Mouse (Mus musculus) layer of hippocampus, adult 8-10 months (tissue): ENCODE measurements around the gene Ptpn11. TPM values are rescaled to one million over a fixed set of nuclear protein-coding genes. Genes with fewer than 3 reads are reported as not detected.

ENCODE experiments used
- DNase-seq, 2 experiments: peaks; one replicate each; pipeline ENCODE4 v3.0.0; 2022; ENCODE audit warnings: low spot score in 2 of 2
- total RNA-seq, 4 experiments: library from RNA; stranded (reverse); gene quantifications; 2 replicates each; pipeline ENCODE4 v1.2.4; 2022

Gene Ptpn11
- total RNA-seq, 4 experiments from 2014 or later, result 97.1 to 101 (median 99.7) TPM

DNA sequence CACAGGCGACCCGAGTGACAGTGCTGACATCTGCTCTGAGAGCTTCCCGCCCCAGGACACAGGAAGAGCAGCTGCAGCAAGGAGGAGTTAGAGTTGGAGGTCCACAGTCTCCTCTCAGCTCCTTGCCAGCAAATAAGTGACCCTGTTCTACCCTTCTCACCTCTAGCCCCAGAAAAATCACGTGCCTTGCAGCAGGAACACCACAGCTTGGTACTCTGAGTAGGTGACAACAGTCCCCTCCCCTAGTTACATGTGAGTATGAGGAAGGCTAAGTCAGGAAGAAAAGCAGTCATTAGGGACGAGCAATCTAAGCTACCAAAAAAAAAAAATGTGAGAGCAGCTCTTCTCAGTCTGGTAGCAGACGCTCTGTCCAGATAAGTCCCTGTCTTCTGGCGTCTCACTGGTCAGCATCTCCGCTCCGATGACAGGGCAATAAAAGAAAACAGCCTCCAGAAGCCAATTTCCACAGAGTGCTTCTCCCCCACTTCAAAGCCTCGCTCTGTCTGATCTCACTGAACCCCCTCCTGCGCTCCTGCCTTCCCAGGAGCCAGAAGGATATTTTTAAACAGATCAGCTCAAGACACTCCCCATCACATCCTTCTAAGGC lies 6.1 kb downstream of the Ptpn11 start:
- DNase-seq, result no peak

DNA sequence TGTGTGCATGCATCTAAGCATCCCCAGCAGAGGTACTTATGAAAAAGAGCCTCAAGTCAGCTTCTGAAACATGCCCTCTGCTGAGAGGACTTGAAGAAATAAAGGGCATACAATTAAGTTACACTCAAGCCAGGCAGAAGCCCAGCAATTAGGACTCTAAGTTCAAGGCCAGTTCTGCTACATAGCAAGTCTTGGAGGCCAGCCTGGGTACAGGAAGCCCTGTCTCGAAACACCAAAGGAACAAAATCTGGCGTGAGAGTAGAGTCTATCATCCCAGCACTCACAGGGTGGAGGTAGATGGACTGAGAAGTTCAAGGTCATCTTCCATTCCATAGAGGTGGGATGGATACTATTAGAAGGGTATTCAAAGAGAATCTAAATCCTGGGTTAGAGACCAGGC lies 6.8 kb downstream of the Ptpn11 start:
- no peak for DNase-seq

DNA sequence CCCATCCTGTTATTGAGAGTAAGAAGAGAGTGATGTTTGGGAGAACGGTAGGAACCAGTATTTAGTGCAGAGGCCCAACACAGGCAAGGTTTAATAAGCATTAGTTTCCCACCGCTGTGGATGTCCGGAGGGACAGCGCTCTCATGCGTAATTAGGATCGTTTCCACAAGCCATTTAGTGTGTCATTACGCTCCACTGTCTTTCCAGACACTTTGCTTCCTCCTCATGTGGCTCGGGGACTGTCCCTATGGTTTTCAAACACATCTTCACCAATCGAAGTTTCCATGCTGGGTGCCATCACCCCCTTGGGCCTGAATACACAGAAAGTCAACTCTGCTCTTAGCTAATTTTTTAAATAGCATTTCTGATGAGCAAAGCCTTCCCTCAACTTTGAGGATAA lies 7.9 kb downstream of the Ptpn11 start:
- DNase-seq, result no peak

DNA sequence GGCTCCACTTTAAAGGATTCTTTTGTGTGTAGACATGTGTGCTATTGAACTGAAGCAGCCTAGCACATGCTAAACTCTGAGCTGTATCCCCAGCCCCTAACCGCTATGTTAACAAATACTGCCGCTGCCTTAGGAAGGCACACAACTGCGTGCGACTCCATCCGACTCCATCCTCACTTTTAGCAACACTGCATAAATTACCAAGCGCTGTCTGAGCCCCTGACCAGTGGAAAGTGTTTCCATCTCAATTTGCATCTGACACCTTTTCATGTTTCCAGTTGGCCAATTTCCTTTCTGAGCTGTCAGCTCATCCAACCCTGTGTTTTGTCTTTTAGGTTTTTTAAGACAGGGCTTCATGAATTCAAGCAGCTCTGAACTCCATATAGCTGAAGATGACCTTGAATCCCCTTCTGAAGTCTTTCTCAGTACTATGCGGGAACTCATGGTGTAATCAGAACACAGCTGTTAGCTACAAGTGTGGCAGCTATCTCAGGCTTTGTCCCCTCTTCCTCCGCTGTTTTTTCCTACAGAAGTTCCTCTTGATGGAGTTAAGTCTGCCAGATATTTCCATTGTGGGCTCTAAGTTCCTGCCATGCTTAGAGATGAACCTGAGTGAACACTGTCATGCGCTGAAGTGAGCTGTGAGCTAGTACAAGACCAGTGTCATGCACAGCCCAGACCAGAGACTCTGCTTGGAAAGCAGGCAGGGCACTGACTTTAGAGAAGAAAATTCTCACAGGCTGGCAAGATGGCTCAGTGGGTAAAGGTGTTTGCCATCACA lies 11.9 kb downstream of the Ptpn11 start:
- DNase-seq, result no peak

DNA sequence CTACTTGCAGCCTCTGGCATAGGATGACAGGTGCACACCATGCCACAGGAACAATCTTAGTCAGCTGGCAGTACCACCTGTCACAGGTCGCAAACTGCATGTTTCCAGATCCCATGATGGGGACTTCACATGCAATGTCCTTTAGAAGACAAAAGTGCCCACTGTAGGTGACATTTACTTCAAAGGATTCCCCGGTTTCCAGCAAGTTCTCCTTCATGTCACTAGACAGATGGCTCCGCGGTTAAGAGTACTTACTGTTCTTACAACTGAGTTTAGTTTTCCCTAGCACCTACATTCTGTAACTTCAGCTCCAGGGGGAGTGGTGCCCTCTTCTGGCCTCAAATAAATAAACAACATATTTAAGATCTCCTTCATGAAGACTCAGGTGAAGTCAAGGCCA lies 18.4 kb downstream of the Ptpn11 start:
- DNase-seq, result no peak

DNA sequence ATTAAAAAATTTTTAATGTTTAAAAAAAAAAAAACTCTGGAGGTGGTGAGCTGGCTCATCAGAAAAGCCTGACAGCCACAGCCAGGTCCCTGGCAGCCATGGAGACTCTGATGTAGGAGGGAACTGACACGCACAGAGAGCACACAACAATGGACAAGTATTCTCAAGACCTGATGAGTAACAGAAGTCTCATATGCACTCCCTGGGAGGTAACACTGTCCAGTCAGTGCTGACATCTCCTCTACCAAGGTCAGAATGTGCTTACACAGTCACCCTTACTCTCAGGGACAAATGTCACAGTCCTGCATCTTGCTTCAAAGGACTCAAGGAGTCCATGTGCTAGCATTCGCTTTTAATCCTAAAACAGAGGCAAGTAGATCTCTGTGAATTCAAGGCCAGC lies 21.6 kb downstream of the Ptpn11 start:
- DNase-seq, result no peak

DNA sequence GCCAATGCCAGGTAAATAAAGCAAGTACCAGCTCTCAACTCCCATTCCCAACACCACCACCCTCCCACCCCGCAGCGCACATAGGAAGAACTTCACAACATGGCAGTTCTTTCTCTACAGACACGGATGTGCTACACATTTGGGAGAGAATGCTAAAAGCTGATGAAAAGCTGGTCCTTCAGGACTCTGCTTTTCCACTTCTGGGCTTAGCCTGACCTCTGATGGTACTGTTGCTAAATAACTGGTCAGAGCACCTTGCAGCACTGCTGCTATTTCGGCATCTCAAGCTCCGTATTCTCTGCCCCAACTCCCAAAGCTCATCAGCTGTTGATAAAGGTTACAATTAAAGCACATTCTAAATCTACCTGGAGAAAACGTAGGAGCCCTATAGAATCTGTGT lies 24.3 kb downstream of the Ptpn11 start:
- no peak for DNase-seq

DNA sequence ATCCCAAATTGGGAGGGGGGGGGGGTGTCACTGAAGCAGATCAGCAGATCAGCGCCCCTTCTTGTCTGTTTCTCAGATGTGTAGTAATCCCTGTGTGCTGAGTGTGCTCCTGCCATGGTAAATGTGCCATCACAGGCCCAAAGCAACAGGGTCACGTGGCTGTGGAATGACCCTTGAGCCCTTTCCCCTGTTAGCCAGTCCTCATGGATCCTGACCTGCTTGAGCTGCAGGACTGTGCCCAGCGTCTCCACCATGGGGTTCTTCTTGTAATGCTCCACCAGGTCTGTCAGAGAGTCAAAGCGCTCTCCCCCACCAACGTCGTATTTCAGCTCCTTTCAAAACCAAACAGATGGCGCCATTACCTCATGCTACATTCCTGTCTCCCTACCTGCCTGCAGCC lies 28.3 kb downstream of the Ptpn11 start:
- no peak for DNase-seq

DNA sequence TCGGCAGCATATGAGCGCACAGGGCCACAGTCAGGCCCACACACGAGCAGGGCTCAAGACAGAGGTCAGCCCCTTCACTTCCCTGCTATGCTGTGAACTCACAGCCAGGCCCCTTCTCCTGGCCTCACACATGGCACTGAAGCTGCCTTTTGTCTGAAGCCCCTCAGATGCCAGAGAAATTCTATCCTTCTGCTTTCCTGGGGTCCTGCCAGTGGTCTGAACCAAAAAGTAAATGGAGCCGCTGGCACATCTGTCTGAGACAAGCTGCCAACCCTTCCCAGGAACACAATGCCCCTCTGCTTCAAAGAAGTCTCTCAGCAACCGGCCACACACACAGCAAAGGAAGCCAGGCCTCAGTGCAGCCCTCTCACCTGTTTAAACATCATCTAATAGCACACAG lies 28.9 kb downstream of the Ptpn11 start:
- DNase-seq, result no peak

DNA sequence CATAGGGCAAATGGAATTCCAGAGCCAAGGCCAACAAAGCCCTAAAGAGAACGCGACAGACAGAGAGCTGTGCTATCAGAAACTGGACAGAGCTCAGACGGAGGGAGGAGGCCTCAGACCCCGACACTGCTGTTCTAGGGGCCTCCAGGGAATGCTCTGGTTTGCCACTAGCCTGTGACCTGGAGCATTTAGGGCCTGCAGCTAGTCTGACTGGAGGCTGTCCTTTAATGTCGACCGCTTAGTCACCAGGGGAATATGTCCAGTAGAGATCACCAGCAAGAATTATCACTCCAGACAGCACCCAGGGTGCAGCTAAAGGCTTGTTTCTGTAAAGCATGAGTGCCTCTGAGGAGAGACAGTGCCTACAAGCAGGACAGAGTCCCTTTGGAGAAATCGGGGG lies 32.2 kb downstream of the Ptpn11 start:
- DNase-seq, result no peak

DNA sequence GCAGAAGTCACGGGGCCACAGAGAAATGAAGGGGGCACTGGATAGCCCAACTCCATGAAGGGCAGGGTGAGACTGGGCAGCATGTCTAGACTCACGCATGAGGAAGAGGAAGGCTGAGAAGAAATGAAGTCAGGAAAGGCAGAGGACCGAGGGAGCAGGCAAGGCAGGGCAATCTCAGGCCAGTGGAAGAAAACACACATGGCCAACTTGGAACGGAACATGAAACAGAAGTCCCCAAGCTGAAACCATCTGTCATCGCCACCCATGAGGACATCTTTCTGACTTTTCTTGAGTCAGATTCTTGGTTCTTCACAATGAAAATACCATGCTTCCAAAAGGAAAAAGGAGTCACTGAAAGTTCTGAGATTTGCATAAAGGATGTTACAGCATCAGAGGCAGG lies 33.7 kb downstream of the Ptpn11 start:
- no peak for DNase-seq

DNA sequence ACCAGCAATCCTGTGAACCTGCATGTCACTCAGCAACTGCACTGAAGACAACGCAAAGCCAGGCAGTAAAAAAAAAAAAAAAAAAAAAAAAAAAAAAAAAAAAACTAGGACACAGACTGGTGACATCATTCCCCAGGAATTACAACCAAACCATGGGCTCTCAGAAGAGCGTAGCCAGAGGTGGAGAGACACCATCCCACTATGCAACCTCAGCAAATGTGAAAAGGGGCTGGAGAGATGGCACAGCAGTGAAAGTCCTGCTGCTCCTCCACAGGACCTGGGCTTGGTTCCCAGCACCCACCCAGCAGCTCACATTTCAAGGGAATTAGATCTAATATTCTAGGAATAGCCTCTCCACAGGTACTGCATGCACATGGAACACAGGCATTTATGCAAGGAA lies 34.2 kb downstream of the Ptpn11 start:
- DNase-seq, result no peak

DNA sequence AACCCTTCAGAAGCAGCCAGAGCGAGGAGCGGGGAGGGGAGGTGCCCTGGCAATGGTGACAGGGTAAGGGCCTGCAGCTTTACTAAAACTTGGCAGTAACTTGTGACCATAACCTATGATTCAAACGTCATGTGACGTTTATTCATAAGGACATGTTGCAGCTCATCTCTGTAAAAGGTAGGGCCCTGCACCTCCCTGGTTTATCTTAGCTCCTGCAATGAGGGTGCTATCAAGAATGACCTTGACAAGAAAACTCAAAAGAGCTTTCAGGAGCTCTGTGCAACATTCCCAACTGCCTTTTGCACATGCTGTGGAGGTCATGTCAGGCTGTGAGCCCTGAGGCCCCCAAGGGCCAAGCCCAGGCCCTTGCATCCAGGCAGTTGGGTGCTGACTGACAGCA lies 35.1 kb downstream of the Ptpn11 start:
- DNase-seq, result no peak

DNA sequence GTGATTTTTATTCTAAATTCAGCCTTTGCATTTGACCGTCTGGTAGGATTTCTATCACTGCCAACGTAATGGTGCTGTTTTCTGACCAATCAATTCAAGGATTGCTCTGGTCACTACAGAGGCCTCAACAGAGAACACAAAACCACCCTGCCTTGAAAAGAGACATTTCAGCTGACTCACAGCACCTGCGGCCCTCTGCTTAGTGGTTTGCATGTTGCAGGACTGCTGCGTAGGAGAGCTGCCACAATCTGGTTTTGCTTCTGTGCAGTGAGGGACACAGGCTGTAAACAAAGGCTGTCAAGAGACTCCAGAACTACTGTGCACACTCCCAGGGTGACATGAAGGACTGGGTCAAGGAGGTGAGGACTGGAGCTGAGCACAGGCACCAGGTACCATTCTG lies 40.5 kb downstream of the Ptpn11 start:
- peak; percentile 34 to 60 for DNase-seq

DNA sequence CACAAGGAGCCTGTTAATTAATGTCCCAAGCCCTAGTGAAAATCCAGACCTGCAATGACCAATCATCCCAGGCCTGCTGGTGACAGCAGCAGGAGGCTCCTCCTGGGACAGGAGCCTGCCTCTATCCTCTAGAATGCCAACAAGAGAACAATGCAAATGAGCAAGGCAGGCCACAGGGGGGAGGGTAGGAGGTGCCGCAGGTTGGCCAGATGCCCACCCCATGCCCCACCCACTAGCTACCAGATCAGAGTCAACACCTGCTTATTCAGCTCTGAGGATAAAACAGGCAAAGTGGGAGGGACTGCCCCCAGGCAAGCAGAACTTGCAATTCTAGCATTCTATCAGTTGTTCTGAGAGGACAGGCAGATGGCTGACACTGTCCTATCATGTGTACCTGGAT lies 42.0 kb downstream of the Ptpn11 start:
- DNase-seq, result no peak

DNA sequence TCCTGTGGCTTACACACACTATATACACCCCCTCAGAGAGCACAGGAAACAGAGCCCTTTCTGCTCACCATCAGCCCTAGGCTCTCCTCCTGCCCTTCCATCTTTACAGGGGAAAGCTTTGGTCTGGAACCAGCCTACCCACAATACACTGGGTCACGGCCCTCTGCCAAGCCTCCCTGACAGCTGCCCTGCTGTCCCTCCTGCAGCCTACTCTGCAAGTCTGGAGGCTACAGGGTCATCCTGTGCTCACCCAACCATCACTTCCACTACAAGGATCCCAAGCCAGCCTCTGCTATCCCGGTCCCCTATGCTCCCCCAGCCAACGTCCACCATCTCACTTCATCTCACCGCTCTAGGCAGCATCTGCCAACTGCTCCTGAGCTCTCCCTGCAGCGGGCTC lies 44.9 kb downstream of the Ptpn11 start:
- DNase-seq, result no peak

DNA sequence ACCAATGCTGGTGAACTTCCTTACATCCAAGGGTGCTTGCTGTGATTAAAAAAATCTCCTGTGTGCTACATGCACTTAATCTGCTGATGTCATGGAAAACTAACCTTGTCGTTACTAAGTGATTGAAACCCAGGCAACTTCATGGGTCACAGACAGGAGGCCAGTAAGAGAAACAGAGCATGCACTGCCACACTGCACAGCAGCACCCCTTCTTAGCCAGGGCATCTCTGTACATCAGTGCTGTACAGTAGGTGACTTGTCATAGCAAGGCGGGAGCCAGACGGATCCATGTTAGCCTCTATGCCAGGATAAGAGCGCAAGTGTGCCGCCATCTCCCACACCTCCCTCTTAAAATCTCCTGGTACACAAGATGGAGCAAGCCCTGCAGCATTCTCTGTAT lies 45.6 kb downstream of the Ptpn11 start:
- no peak for DNase-seq

DNA sequence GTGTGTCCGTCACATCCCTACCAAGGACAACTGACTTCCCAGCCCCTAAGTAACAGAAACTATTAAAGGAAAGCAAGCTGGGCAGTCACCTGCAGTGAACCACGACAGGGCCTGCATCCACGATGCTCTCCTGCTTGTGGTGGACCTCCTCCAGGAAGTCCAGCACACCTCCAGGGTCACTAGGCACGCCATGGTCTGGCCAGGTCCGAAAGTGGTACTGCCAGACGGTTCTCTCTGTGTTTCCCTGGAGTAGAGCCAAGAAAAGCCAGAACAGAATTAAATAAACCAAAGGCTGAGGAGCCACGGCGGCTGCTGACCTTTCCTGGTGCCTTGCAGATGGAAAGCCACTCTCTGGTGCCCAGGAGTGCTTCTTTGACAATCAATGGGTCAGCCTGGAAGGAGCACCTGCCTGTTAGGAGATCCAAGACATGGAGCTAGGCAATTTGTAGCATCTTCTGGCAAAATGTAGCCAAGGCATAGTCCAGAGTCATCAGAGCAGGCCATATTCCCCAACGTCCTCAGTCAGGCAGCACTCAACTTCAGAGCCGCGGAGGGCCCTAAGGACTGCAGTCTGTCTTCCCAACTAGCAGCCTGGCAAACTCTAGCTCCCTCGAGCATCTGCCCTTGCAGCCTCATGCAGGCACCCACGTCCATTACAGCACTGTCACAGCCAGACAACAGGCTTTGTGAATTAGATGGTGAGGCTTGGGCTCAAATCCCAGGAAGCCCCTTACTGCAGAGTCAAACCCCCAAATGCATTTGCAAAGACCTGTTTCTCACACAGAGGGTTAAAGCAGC lies 46.6 kb downstream of the Ptpn11 start:
- no peak for DNase-seq

DNA sequence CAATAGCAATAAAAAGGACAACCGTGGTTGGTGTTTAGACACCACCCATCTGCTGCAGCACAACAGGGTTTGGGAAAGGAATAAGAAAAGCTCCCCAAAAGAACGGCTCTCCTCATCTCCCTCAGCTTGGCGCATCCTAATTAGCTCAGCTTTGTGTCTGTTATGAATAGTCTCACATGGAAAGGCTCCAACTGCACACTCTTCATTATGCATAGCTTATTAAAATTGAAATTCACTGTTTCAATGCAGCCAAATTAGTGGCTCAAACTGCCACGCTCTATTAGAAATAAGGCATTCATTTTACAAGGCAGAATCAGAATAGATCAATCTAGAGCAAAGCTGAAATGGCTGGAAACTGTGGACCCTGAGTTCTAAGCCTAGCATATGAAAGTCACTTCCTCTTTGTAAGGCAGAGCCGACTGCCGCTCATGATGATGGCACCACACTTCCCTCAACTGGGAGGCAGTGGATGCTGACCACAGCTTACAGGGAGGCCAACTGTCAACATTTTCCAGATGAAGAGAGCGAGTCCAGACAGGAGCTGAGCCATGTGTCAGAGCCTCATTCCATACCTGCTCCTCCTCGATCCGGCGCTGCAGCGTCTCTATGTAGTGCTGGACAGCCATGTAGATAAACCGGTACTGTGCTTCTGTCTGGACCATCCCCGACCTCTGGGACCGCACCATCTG lies 48.6 kb downstream of the Ptpn11 start:
- peak; percentile 48 to 49 for DNase-seq

DNA sequence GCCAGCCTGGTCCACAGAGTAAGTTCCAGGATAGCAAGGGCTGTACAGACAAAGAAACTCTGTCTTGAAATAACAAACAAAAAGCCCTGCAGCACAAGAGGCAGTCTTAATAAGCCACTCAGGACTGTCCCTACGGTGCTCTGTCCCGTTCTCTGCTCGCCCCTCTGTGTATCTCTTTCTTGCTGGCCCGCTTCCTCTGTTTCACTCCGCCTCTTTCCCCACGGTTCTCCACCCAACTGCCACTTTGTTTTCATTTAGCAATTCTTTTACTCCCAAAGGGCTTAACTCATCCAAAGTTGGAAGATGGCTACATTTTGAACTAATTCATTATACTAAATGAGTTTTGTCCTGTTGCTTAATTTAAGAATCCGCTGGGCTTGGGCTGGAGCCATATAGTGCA lies 50.9 kb downstream of the Ptpn11 start:
- DNase-seq, result no peak

DNA sequence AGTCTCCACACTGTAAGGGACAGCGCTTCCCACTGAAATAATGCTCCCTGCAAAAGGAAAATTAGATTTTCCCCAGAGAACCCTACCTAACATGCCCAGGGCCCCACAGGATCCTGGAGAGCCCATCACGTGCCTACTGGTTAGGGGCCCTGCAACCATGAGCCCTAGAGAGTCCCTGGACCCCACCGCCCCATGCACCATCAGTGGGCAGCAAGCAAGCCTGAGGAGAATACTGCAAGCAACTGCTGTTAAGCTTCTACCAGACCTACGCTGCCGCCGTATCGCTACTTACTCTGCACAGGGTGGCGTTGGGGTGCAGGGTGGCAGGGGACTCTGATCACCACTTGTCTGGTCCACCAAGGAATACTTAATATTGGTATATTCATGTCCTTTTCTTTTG lies 54.1 kb downstream of the Ptpn11 start:
- DNase-seq, result no peak

DNA sequence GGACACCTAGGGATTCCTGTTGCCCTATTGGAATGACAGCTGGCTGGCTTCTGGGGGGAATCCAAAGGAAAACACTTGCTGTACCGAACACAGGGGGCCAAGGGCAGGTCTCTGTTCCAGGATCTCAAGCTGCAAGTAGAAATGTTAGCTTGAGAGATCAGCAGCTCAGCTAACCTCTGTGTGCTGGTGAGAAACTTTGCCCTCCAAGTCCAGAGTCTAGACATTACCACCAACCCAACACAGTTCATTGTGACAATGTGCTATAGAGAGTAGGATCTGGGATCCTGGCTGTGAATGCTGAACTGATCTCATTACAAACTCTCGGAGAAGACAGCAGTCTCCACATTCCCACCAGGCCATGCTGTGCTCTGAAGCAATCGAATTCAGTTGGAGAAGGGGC lies 59.4 kb downstream of the Ptpn11 start:
- no peak for DNase-seq
